Mouse (Mus musculus): ENCODE measurements around the gene Defa22.
"Not testable (repeated sequence)": the region's sequence is repeated elsewhere in the genome, so short reads cannot be mapped to it uniquely, and the experiment has no call there.

DNA sequence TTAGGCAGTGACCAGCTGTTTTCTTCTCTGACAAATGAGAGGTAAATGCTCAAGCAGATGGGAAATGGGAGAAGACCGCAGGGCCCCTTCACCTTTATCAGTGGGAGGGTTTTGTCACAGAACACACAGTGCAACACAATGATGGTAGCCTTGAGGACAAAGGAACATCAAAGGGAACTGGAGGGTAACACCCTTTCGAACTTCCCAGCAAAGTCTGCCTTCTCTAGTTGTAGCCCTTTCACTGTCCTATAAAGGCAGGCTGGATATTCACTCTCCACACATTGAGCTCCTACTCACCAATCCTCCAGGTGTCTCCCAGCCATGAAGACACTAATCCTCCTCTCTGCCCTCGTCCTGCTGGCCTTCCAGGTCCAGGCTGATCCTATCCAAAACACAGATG lies 27.7 kb upstream of the Defa22 start, which contains the start of gene Defa30:
- not testable (repeated sequence) for TF ChIP-seq UBTF (IDR thresholded peaks at IDR 0.05; ENCODE audit: low read depth, low read length); CTCF (conservative IDR thresholded peaks at IDR 0.05 in 1 of 2, IDR thresholded peaks at IDR 0.05 in 1 of 2; ENCODE audit: low read depth in 2 of 2, low read length in 2 of 2); SIN3A (IDR thresholded peaks at IDR 0.05; ENCODE audit: low read length); USF1 (IDR thresholded peaks at IDR 0.05; ENCODE audit: low read depth, low read length); CHD2 (IDR thresholded peaks at IDR 0.05; ENCODE audit: low read length); HCFC1 (IDR thresholded peaks at IDR 0.05; ENCODE audit: low read depth, low read length); MYC (IDR thresholded peaks at IDR 0.05; ENCODE audit: low read depth, low read length); POLR2A (IDR thresholded peaks at IDR 0.05; ENCODE audit: low read depth, low read length); EP300 (IDR thresholded peaks at IDR 0.05; ENCODE audit: low read length); RAD21 (IDR thresholded peaks at IDR 0.05; ENCODE audit: low read depth, low read length); TCF12 (IDR thresholded peaks at IDR 0.05; ENCODE audit: low read depth, low read length)

Data from CH12.LX (cell line).